Mouse (Mus musculus) limb, embryonic 15.5 days (tissue): ENCODE measurements around the gene Mlxip. TPM values are rescaled to one million over a fixed set of nuclear protein-coding genes. Genes with fewer than 3 reads are reported as not detected.
A peak's percentile ranks its signal among the peaks of the same experiment; 100 is the strongest.

Experiments
- ATAC-seq: fragments of 200-750 bp; cut with Nextera tagmentation; 2 replicates; pipeline ENCODE4 v1.8.0; 2017; ENCODE audit warnings: low read depth, moderate TSS enrichment; ENCODE audit not compliant: insufficient number of reproducible peaks, low FRiP score, low TSS enrichment
- H3K27ac ChIP-seq: fragments of 300-500 bp; sonication (generic); 2 replicates; pipeline ENCODE4 v1.5.1; 2015; ENCODE audit warnings: moderate library complexity, mild to moderate bottlenecking, inconsistent platforms
- H3K27me3 ChIP-seq: fragments of 300-500 bp; sonication (generic); 2 replicates; pipeline ENCODE4 v1.6.1; 2015; ENCODE audit warnings: inconsistent platforms
- H3K36me3 ChIP-seq: fragments of 300-500 bp; sonication (generic); 2 replicates; pipeline ENCODE4 v1.6.1; 2015; ENCODE audit warnings: inconsistent platforms
- H3K4me1 ChIP-seq: fragments of 300-500 bp; sonication (generic); 2 replicates; pipeline ENCODE4 v1.6.1; 2015; ENCODE audit warnings: inconsistent platforms
- H3K4me2 ChIP-seq: fragments of 300-500 bp; sonication (generic); 2 replicates; pipeline ENCODE4 v1.6.1; 2015; ENCODE audit warnings: mild to moderate bottlenecking, inconsistent platforms
- H3K4me3 ChIP-seq: fragments of 300-500 bp; sonication (generic); 2 replicates; pipeline ENCODE4 v1.5.1; 2015; ENCODE audit warnings: mild to moderate bottlenecking, inconsistent platforms
- H3K9ac ChIP-seq: fragments of 300-500 bp; sonication (generic); 2 replicates; pipeline ENCODE4 v1.6.1; 2015; ENCODE audit warnings: inconsistent platforms
- H3K9me3 ChIP-seq: fragments of 300-500 bp; sonication (generic); 2 replicates; pipeline ENCODE4 v1.6.1; 2016; ENCODE audit warnings: inconsistent platforms
- WGBS: fragments of 180-500 bp; shearing (Covaris S2); methylation state at CpG from one replicate; pipeline ENCODE4 v1.1.7; 2015; 5-methylcytosine and 5-hydroxymethylcytosine counted together
- polyA plus RNA-seq: library from polyadenylated mRNA; unstranded; fragments of >200 nt; fragmentation: Nextera tagmentation; extraction: Ambion mirVana; gene quantifications from 2 replicates; pipeline ENCODE4 v1.2.1, GENCODE M21; 2015

The Mlxip gene
- polyA plus RNA-seq, 1 experiment from 2014 or later = 13.7 TPM

DNA sequence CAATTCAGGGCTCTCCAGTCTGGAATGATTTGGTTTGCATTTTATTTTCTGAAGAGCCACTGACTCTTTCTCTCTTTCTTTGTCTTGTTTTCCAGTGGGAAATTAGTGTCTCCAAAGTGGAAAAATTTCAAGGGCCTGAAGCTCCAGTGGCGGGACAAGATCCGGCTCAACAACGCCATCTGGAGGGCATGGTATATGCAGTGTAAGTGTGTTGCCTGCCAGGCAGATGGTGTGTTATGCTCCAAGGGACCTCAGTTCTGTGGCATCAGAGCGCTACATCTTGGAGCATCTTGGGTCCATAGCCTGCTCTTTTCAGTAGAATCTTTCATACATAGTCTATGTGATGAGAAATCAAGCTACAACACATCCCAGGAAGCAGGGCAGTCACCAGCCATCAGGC, 45.3 kb downstream of the Mlxip start:
- Histone ChIP-seq H3K4me2 (no peak overlapping the region), H3K9me3 (no peaks in the 10 kb centered on the region), H3K27me3 (no peaks in the 10 kb centered on the region), H3K36me3 (peaks cover 33% of the 10 kb centered on the region), H3K4me1 (peaks cover 12% of the 10 kb centered on the region), H3K27ac (no peak overlapping the region), H3K9ac (no peak overlapping the region), H3K4me3 (no peak overlapping the region)
- no peak for ATAC-seq
- WGBS = 84% methylated on average over 4 of the region's 4 CpGs

DNA sequence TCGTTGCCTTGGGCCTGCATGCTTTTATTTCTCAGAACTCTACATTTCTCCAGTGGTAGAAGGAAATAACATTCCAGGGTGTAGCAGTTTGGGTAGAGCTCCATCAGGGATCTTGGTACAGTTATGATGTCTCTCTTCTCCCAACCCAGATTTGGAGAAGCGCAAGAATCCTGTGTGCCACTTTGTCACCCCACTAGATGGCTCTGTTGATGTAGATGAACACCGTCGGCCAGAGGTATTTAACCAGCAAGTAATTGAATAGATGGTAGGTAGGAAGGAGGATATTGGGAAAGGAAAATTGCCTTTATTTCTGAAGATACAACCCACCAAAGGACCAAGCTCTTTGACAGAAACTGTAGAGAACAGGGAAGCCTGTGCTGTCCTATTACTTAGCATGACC, 46.1 kb downstream of the Mlxip start:
- Histone ChIP-seq H3K4me3 (no peak overlapping the region), H3K36me3 (peaks cover 39% of the 10 kb centered on the region), H3K9me3 (no peaks in the 10 kb centered on the region), H3K4me1 (peaks cover 11% of the 10 kb centered on the region), H3K27me3 (no peaks in the 10 kb centered on the region), H3K27ac (no peak overlapping the region), H3K9ac (no peak overlapping the region), H3K4me2 (no peak overlapping the region)
- ATAC-seq = no peak
- WGBS = 61% methylated on average over 4 of the region's 4 CpGs

DNA sequence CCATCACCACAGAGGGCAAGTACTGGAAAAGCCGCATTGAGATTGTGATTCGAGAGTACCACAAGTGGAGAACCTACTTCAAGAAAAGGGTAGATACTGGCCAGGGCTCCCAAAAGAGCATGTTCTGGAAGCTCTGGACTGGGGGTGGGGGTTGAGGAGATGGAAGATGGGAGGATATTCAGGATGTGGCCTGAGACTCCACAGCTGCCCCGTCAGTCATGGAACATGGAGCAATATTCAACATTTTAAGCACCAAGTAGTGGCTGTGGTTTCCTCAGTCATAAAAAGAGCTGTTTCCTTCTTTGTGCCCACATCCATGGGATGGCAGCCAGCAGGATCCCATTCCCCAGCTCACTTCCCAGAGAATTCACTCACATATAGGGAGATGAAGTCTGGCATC, 47.7 kb downstream of the Mlxip start:
- Histone ChIP-seq H3K27ac (no peak overlapping the region), H3K4me1 (no peaks in the 10 kb centered on the region), H3K9ac (no peak overlapping the region), H3K9me3 (no peaks in the 10 kb centered on the region), H3K4me3 (no peak overlapping the region), H3K27me3 (no peaks in the 10 kb centered on the region), H3K4me2 (no peak overlapping the region), H3K36me3 (peaks cover 54% of the 10 kb centered on the region)
- WGBS = 85% methylated on average over 3 of the region's 3 CpGs
- ATAC-seq = no peak

DNA sequence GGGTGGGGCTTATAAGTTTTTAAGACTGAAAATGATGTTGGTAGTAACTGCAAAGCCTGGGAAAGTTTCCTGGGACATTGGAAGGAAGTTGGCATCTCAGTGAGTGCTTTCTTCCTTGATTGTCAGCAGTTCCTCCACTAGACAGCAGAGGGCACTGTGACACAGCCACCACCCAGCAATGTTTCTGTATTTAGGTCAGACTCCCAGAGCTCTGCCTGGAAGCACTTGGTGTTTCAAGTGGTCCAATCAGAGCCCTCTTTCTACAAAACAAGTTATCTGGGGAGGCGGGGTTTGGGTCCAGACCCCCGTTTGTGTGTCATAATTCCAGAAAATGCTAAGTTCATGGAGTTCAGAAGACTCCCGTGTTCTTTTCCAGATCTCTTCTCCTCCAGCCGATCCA, 49.5 kb downstream of the Mlxip start:
- H3K9ac ChIP-seq = no peak overlapping the region
- no peak overlapping the region for H3K4me2 ChIP-seq
- peaks cover 58% of the 10 kb centered on the region for H3K36me3 ChIP-seq
- 48% methylated on average over 4 of the region's 4 CpGs for WGBS
- no peak overlapping the region for H3K27ac ChIP-seq
- no peaks in the 10 kb centered on the region for H3K4me1 ChIP-seq
- H3K9me3 ChIP-seq = no peaks in the 10 kb centered on the region
- H3K27me3 ChIP-seq = no peaks in the 10 kb centered on the region
- ATAC-seq = no peak
- no peak overlapping the region for H3K4me3 ChIP-seq

DNA sequence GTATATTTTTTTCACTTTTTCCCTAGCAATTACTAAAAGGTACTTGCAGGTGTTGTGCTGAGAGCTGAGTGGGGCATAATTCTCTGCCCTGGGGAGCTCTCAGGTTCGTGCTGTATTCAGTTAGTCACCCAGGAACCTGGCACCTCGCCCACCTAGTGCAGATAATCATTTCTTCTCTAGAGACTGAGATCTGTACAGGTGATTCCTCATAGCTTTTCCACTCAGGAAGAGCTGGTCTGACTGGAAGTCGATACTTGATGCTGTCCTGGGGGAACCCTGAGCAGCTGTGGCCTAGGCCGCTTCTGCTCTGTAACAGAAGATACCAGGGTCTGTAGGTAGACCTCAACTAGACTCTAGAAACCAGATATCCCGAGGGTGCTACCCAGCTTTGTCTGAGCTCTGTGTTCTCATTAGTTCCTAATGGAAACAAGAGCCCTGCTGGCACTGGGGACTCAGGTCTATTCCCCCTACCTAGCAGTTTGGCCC, 50.3 kb downstream of the Mlxip start:
- Histone ChIP-seq H3K4me1 (peaks cover 5% of the 10 kb centered on the region), H3K36me3 (peaks cover 65% of the 10 kb centered on the region), H3K27me3 (no peaks in the 10 kb centered on the region), H3K9ac (no peak overlapping the region), H3K4me3 (no peak overlapping the region), H3K9me3 (no peaks in the 10 kb centered on the region), H3K27ac (no peak overlapping the region), H3K4me2 (no peak overlapping the region)
- 81% methylated on average over 5 of the region's 5 CpGs for WGBS
- no peak for ATAC-seq

DNA sequence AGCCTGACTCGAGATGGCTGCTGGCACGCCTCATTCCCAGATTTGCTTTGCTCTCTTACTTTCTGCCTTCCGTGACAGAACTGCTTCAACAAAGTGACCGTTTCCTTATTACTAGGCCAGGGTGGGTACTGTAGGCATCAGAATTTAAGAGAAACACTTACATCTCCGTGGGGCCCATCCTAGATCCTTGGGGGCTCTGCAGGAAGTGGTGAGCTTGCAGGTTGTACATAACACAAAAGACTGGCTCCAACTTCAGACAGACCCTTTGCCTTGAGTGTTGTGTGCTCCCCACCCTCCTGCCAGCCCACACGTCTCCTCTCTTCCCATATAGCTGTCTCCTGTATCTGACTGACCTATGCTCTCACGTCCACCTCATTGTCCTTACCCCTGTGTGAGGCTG, 57.3 kb downstream of the Mlxip start:
- H3K4me2 ChIP-seq = no peak overlapping the region
- H3K9ac ChIP-seq = no peak overlapping the region
- H3K9me3 ChIP-seq = no peaks in the 10 kb centered on the region
- ATAC-seq = no peak
- H3K27me3 ChIP-seq = no peaks in the 10 kb centered on the region
- H3K4me1 ChIP-seq = peaks cover 5% of the 10 kb centered on the region
- 89% methylated on average over 7 of the region's 7 CpGs for WGBS
- no peak overlapping the region for H3K27ac ChIP-seq
- no peak overlapping the region for H3K4me3 ChIP-seq
- H3K36me3 ChIP-seq = peaks cover 81% of the 10 kb centered on the region

DNA sequence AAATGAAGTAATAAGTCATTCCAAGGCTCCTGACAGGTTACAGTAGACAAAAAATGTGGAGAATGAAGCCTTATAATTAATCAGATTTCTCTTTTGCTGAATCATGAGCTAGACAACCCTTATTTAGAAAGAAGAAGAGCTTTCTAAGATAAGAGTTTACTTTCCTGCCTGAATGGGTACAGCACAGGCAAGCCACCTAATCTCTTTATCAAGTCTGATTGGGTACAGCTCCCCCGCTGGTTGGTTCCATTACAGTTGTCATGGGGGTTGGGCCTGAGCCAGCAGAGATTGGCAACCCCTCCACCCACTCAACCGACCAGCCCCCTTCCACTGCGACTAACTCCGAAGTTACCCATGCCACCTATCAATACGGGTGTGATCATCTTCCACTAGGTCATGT, 66.8 kb downstream of the Mlxip start:
- 67% methylated on average over 5 of the region's 5 CpGs for WGBS
- Histone ChIP-seq H3K4me2 (no peak overlapping the region), H3K4me3 (no peak overlapping the region), H3K27me3 (no peaks in the 10 kb centered on the region), H3K9ac (no peak overlapping the region), H3K4me1 (no peaks in the 10 kb centered on the region), H3K27ac (no peak overlapping the region), H3K9me3 (no peaks in the 10 kb centered on the region), H3K36me3 (peaks cover 4% of the 10 kb centered on the region)
- no peak for ATAC-seq

DNA sequence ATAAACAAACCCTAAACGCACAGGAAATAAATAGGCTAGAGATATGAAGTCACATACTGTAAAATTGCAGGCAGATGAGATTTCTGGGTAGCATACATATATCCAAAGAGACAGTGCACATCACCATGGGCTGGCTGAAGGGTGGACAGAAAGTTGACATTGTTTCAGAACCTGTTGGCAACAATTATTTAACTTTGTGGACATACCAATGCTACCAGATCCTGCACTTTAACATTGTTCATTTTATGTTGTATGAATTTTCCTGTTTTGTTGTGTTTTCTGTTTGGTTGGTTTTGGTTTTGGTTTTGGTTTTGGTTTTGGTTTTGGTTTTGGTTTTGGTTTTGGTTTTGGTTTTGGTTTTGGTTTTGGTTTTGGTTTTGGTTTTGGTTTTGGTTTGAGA, 70.0 kb downstream of the Mlxip start:
- WGBS = 69% methylated on average over 1 of the region's 1 CpGs
- Histone ChIP-seq H3K27ac (no peak overlapping the region), H3K4me1 (no peaks in the 10 kb centered on the region), H3K27me3 (no peaks in the 10 kb centered on the region), H3K9me3 (no peaks in the 10 kb centered on the region), H3K4me2 (no peak overlapping the region), H3K9ac (no peak overlapping the region), H3K4me3 (no peak overlapping the region), H3K36me3 (no peaks in the 10 kb centered on the region)
- ATAC-seq = no peak

DNA sequence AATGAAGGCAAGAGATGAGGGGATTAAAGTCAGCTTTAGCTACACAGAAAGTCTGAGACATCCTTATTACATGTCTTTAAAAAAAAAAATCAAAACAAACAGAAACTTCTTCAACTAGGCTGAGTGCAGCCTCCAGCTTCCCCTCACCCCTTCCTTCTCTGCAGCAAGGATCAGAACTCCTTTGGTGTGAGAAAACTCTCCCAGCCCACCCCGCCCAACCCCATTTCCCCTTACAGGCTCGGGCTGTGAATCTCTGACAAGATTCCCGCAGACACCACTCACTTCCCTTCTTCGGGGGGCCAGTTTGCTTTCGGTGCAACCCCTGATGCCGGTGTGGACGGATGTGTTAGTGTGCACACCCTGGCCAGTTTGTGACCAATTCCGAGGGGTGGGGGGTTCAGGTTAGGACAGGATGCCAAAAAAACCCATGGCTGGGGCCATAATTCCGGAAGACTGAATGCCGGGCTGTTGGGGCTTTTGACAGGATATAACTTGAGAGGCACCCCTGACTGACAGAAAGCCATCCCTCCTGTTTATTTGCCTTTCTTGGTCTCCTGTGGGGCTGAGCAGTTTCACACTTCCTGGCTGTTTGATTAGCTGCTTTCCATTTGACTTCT, 76.3 kb downstream of the Mlxip start:
- Histone ChIP-seq H3K4me3 (peak overlapping the region; percentile 7; the same call in 1 of the 2 replicates), H3K4me1 (peaks cover 5% of the 10 kb centered on the region), H3K9ac (no peak overlapping the region), H3K9me3 (no peaks in the 10 kb centered on the region), H3K4me2 (peak overlapping the region; percentile 36), H3K27me3 (no peaks in the 10 kb centered on the region), H3K36me3 (no peaks in the 10 kb centered on the region), H3K27ac (peak overlapping the region; percentile 17; the same call in 1 of the 2 replicates)
- whole genome bisulfite sequencing = 19% methylated on average over 10 of the region's 10 CpGs
- ATAC-seq = no peak

DNA sequence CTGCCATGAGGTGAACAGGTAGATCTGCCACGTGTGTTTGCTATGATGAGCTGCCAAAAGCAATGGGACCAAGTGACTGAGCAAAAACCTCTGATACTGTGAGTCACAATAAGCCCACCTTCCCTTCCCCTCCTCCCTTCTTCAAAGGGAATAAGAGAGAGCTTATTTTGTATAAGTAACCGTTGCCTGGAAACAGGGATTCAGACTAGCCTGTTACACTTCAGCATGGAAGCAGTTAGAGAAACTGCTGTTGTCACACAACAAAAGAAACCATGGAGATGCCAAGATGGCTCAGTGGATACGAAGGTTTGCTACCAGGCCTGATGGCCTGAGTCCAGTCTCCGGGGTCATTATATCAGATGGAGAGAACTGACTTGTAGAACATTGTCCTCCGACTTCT, 79.2 kb downstream of the Mlxip start:
- no peak for ATAC-seq
- peaks cover 5% of the 10 kb centered on the region for H3K4me1 ChIP-seq
- H3K4me3 ChIP-seq = no peak overlapping the region
- H3K9ac ChIP-seq = no peak overlapping the region
- H3K9me3 ChIP-seq = no peaks in the 10 kb centered on the region
- H3K4me2 ChIP-seq = no peak overlapping the region
- 81% methylated on average over 5 of the region's 5 CpGs for WGBS
- no peaks in the 10 kb centered on the region for H3K36me3 ChIP-seq
- H3K27me3 ChIP-seq = no peaks in the 10 kb centered on the region
- no peak overlapping the region for H3K27ac ChIP-seq

DNA sequence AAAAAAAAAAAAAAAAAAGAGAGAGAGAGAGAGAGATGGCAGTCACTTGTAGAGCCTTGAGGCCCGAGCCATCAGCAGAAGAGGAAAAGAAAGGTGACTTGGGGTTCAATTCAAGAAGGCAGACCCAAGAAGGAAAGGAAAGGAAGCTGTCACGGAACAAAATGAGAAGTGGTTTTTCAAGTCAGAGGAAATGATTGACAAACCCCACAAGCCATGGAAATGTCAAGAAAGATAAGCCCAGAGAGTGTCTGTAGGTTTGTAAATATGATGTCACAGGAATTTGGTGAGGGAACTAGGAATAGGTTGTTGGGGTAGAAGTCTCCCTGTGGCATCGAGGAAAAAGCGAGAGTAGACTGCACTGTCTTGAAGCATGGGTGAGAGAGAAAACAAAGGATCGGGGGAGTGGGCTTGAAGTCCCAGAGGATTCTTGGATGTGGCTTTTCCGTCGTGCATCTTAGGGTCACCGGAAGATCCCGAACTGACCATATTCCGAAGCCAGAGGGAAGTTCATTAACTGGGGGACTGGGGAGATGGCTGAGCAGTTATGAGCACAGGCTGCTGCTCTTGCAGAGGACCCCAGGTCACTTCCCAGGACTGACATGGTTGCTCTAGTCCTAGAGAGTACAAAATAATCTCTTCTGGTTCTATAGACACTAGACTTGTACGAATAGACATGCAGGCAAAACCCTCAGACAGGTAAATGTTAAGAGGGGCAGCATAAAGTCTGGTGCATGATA, 93.2 kb downstream of the Mlxip start:
- Histone ChIP-seq H3K9ac (no peak overlapping the region), H3K9me3 (no peaks in the 10 kb centered on the region), H3K36me3 (no peaks in the 10 kb centered on the region), H3K4me2 (no peak overlapping the region), H3K27me3 (no peaks in the 10 kb centered on the region), H3K27ac (no peak overlapping the region), H3K4me3 (no peak overlapping the region), H3K4me1 (peaks cover 7% of the 10 kb centered on the region)
- 81% methylated on average over 11 of the region's 11 CpGs for WGBS
- ATAC-seq = no peak

DNA sequence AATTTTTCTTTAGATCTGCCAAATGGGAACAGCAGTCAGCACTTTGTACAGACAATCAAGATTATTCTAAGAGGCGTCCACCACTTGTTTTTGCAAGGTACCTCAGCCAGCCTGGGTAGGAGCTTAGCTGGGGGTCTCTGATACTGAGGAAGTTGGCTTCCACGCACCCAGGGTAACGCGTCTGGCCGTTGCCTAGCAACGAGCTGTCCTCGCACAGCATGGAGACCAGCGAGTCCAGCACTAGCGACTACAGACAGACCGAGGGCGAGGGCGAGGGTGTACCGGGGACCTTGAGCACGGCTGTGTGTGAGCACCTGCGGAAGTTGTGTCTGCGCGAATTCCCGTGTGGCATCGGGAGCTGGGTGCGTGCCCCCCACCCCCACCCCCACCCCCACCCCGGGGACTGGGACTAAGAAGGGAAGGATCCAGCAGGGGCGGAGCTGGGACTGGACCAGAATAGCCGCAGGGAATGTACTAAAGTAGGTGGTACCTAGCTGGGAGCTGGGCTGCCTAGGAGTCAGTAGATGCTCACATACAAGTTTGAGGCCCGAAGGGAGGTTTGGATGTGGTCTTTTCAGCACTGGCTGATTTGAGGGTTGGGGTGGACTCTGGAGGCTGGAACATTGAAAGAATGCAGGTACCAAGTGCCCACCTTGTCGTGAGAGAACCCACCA, 94.7 kb downstream of the Mlxip start, which contains the start of the genes Lrrc43 and Il31:
Lrrc43 (plus strand) TSS at position 194 of the 674 bp plus-strand sequence.
Il31 (minus strand) TSS at position 378 of the 674 bp plus-strand sequence.
- H3K4me3 ChIP-seq = no peak within 1 kb of the TSS
- no peaks in the 10 kb centered on the region for H3K27me3 ChIP-seq
- peak within 1 kb of the TSS; percentile 29; the same call in 1 of the 2 replicates for H3K4me2 ChIP-seq
- no peak within 1 kb of the TSS for H3K27ac ChIP-seq
- no peaks in the 10 kb centered on the region for H3K9me3 ChIP-seq
- peaks cover 7% of the 10 kb centered on the region for H3K4me1 ChIP-seq
- WGBS = 8% methylated on average over 25 of the region's 25 CpGs
- no peak; the same call in 1 of the 2 replicates for ATAC-seq
- H3K36me3 ChIP-seq = no peaks in the 10 kb centered on the region
- no peak within 1 kb of the TSS for H3K9ac ChIP-seq
